ENCODE assay signal across 10 mouse cellular contexts in genomic region chr10:81572975-81573374, GRCm38 (mm10). TPM values are rescaled to one million over a fixed set of nuclear protein-coding genes. Genes with fewer than 3 reads are reported as not detected.
DNase-seq lines count a peak whose midpoint lies in the region; ATAC-seq and TF ChIP-seq lines count a peak whose summit lies in the region.
"Had no signal": no experiment of that assay in that cellular context is flagged by ENCODE, and none has a peak within 500 bp of the region (broad histone marks: within the 10 kb centered on the region; RNA-seq: fewer than 3 reads in every experiment).

No protein-coding gene starts in this region.

- peaks cover 56% of the 10 kb centered on the region for H3K4me1 ChIP-seq in midbrain, embryonic 14.5 days (ENCODE audit: control insufficient read depth, insufficient read depth, low read length)
- peaks cover 9% of the 10 kb centered on the region for H3K4me1 ChIP-seq in midbrain, postnatal 0 days (ENCODE audit: insufficient read depth, low read length)
- peaks cover 34% of the 10 kb centered on the region for H3K4me1 ChIP-seq in kidney, postnatal 0 days (replicated peaks; ENCODE audit: insufficient read depth, low read length)
- peaks cover 47% of the 10 kb centered on the region for H3K4me1 ChIP-seq in stomach, embryonic 14.5 days (ENCODE audit: control insufficient read depth, insufficient read depth, low read length)

- no peak for TF ChIP-seq CTCF in midbrain, postnatal 0 days (IDR thresholded peaks at IDR 0.05)
- TF ChIP-seq CTCF in kidney, postnatal 0 days (IDR thresholded peaks at IDR 0.05; ENCODE audit: low read depth): no peak

- H3K9me3 ChIP-seq in midbrain, embryonic 14.5 days (ENCODE audit: control insufficient read depth, low read length): no peaks in the 10 kb centered on the region
- no peaks in the 10 kb centered on the region for H3K9me3 ChIP-seq in midbrain, postnatal 0 days (ENCODE audit: low read length)
- H3K9me3 ChIP-seq in kidney, postnatal 0 days (replicated peaks; ENCODE audit: low read length): no peaks in the 10 kb centered on the region
- H3K9me3 ChIP-seq in stomach, embryonic 14.5 days (ENCODE audit: control insufficient read depth, low read depth, low read length): no peaks in the 10 kb centered on the region

- WGBS in midbrain, embryonic 14.5 days: 14% methylated on average over 9 of the region's 9 CpGs
- 19% methylated on average over 9 of the region's 9 CpGs for WGBS in midbrain, postnatal 0 days
- 21% methylated on average over 9 of the region's 9 CpGs for WGBS in kidney, postnatal 0 days
- 18% methylated on average over 9 of the region's 9 CpGs for WGBS in stomach, embryonic 14.5 days

- H3K36me3 ChIP-seq in midbrain, embryonic 14.5 days (ENCODE audit: control insufficient read depth, insufficient read depth, low read length): no peaks in the 10 kb centered on the region
- no peaks in the 10 kb centered on the region for H3K36me3 ChIP-seq in midbrain, postnatal 0 days (ENCODE audit: insufficient read depth, low read length)
- H3K36me3 ChIP-seq in kidney, postnatal 0 days (ENCODE audit: insufficient read depth, low read length): no peaks in the 10 kb centered on the region
- no peaks in the 10 kb centered on the region for H3K36me3 ChIP-seq in stomach, embryonic 14.5 days (ENCODE audit: control insufficient read depth, insufficient read depth, low read length)

- H3K9ac ChIP-seq in midbrain, embryonic 14.5 days (replicated peaks; ENCODE audit: low read length): no peak overlapping the region
- no peak overlapping the region for H3K9ac ChIP-seq in midbrain, postnatal 0 days (replicated peaks; ENCODE audit: low read length, poor library complexity, severe bottlenecking)
- no peak overlapping the region for H3K9ac ChIP-seq in kidney, postnatal 0 days (ENCODE audit: low read depth, low read length)
- H3K9ac ChIP-seq in stomach, embryonic 14.5 days (replicated peaks; ENCODE audit: low read depth, low read length): no peak overlapping the region

- ATAC-seq in midbrain, embryonic 14.5 days (ENCODE audit: low FRiP score, low TSS enrichment): no peak
- ATAC-seq in midbrain, postnatal 0 days (ENCODE audit: low FRiP score): no peak
- ATAC-seq in kidney, postnatal 0 days (replicated peaks; ENCODE audit: low FRiP score, low read depth): no peak
- ATAC-seq in stomach, embryonic 14.5 days (ENCODE audit: insufficient number of reproducible peaks, insufficient read depth, low FRiP score, low read depth): no peak
- ATAC-seq in megakaryocyte progenitor cell, adult 5-6 weeks (replicated peaks; ENCODE audit: poor library complexity): no peak
- ATAC-seq: activated CD4-positive, CD25-positive, alpha-beta regulatory T cell, adult 4 months had no signal

- peaks cover 42% of the 10 kb centered on the region for H3K27me3 ChIP-seq in midbrain, embryonic 14.5 days (ENCODE audit: control insufficient read depth, insufficient read depth, low read length)
- H3K27me3 ChIP-seq in midbrain, postnatal 0 days (ENCODE audit: insufficient read depth, low read length): peaks cover 15% of the 10 kb centered on the region
- 0 out of 2 replicates have a peak, but pooled peaks cover 6% of the 10 kb centered on the region for H3K27me3 ChIP-seq in kidney, postnatal 0 days (ENCODE audit: insufficient read depth, low read length)
- H3K27me3 ChIP-seq in stomach, embryonic 14.5 days (ENCODE audit: control insufficient read depth, insufficient read depth, low read length): no peaks in the 10 kb centered on the region

- peak; percentile 60 for DNase-seq in adrenal gland, adult 2 months
- no peak for DNase-seq in adrenal gland, adult 18-20 months (ENCODE audit: low spot score in 2 of 2)
- no peak for DNase-seq in midbrain, embryonic 14.5 days
- DNase-seq in midbrain, postnatal 0 days (ENCODE audit: low spot score): no peak
- peak; percentile 43 for DNase-seq in kidney, postnatal 0 days (ENCODE audit: low spot score)
- DNase-seq in thymus, postnatal 10 days (ENCODE audit: low spot score in 2 of 2): no peak

- no peak overlapping the region for H3K27ac ChIP-seq in midbrain, embryonic 14.5 days (replicated peaks; ENCODE audit: low read depth, low read length)
- H3K27ac ChIP-seq in midbrain, postnatal 0 days (ENCODE audit: low read depth, low read length): no peak overlapping the region
- H3K27ac ChIP-seq in kidney, postnatal 0 days: no peak overlapping the region
- peak overlapping the region; percentile 76; the same call in 1 of the 2 replicates for H3K27ac ChIP-seq in stomach, embryonic 14.5 days (ENCODE audit: low read length)
- H3K27ac ChIP-seq: macrophage had no signal

- H3K4me3 ChIP-seq in midbrain, embryonic 14.5 days (replicated peaks; ENCODE audit: low read depth, low read length): no peak overlapping the region
- no peak overlapping the region for H3K4me3 ChIP-seq in midbrain, postnatal 0 days (ENCODE audit: low read depth, low read length)
- no peak overlapping the region for H3K4me3 ChIP-seq in kidney, postnatal 0 days (replicated peaks; ENCODE audit: low read depth, low read length)
- H3K4me3 ChIP-seq in stomach, embryonic 14.5 days (ENCODE audit: low read depth, low read length): no peak overlapping the region

- H3K4me2 ChIP-seq in midbrain, embryonic 14.5 days (ENCODE audit: low read length): 0 out of 2 replicates have a peak overlapping the region, but pooled peaks have one; percentile 85
- H3K4me2 ChIP-seq in midbrain, postnatal 0 days (ENCODE audit: low read depth, low read length, poor library complexity, severe bottlenecking): no peak overlapping the region
- H3K4me2 ChIP-seq in kidney, postnatal 0 days (ENCODE audit: low read length): no peak overlapping the region
- H3K4me2 ChIP-seq in stomach, embryonic 14.5 days (replicated peaks; ENCODE audit: low read depth, low read length): no peak overlapping the region

RNA-seq across cellular contexts. Expression of gene Tle2, which starts 1.4 kb away (rescaled TPM):
- total RNA-seq in adrenal gland, adult 2 months (2021): 10 to 100 TPM; 50.4 to 51.0 TPM
- polyA plus RNA-seq in adrenal gland, adult 2 months (2012; rRNA removed): 417 and 691 TPM in 2 replicates
- 10 to 100 TPM; 58.2 to 65.6 TPM for total RNA-seq in adrenal gland, adult 18-20 months (2021)
- polyA plus RNA-seq in midbrain, embryonic 14.5 days (2014; fragmentation: Nextera tagmentation; extraction: Ambion mirVana): 20.4 and 25.7 TPM in 2 replicates
- 31.2 and 35.6 TPM in 2 replicates for total RNA-seq in midbrain, postnatal 0 days (2014; rRNA removed)
- 56.8 and 57.3 TPM in 2 replicates for polyA plus RNA-seq in midbrain, postnatal 0 days (2015; fragmentation: Nextera tagmentation; extraction: Ambion mirVana)
- 29.2 and 30.8 TPM in 2 replicates for polyA plus RNA-seq in kidney, postnatal 0 days (2015; fragmentation: Nextera tagmentation; extraction: Ambion mirVana)
- polyA plus RNA-seq in stomach, embryonic 14.5 days (2014; fragmentation: Nextera tagmentation; extraction: Ambion mirVana): 17.7 and 19.1 TPM in 2 replicates
- 0.95 and 1.5 TPM in 2 replicates for total RNA-seq in megakaryocyte progenitor cell, adult 5-6 weeks (2015)
- total RNA-seq in megakaryocyte progenitor cell, adult 5-6 weeks (2017): 0.08 and 3.5 TPM in 2 replicates

RNA-seq across cellular contexts. Expression of gene Aes, which starts 13.7 kb away (rescaled TPM):
- 1,000 to 10,000 TPM; 1,028 to 1,195 TPM for total RNA-seq in adrenal gland, adult 2 months (2021)
- 3,784 and 4,442 TPM in 2 replicates for polyA plus RNA-seq in adrenal gland, adult 2 months (2012; rRNA removed)
- 1,000 to 10,000 TPM in 1 of 2 experiments, 100 to 1,000 TPM in 1; 911 to 1,138 TPM for total RNA-seq in adrenal gland, adult 18-20 months (2021)
- polyA plus RNA-seq in midbrain, embryonic 14.5 days (2014; fragmentation: Nextera tagmentation; extraction: Ambion mirVana): 485 and 707 TPM in 2 replicates
- 539 and 662 TPM in 2 replicates for total RNA-seq in midbrain, postnatal 0 days (2014; rRNA removed)
- polyA plus RNA-seq in midbrain, postnatal 0 days (2015; fragmentation: Nextera tagmentation; extraction: Ambion mirVana): 805 and 854 TPM in 2 replicates
- 566 and 582 TPM in 2 replicates for polyA plus RNA-seq in kidney, postnatal 0 days (2015; fragmentation: Nextera tagmentation; extraction: Ambion mirVana)
- polyA plus RNA-seq in stomach, embryonic 14.5 days (2014; fragmentation: Nextera tagmentation; extraction: Ambion mirVana): 363 and 388 TPM in 2 replicates
- 197 and 225 TPM in 2 replicates for total RNA-seq in megakaryocyte progenitor cell, adult 5-6 weeks (2015)
- total RNA-seq in megakaryocyte progenitor cell, adult 5-6 weeks (2017): 178 and 191 TPM in 2 replicates

RNA-seq across cellular contexts. Expression of gene Tle6, which starts 27.9 kb away (rescaled TPM):
- total RNA-seq in adrenal gland, adult 2 months (2021): 10 to 100 TPM; 24.0 to 59.6 TPM
- 49.5 and 90.8 TPM in 2 replicates for polyA plus RNA-seq in adrenal gland, adult 2 months (2012; rRNA removed)
- total RNA-seq in adrenal gland, adult 18-20 months (2021): 10 to 100 TPM; 21.4 to 37.3 TPM
- 3.2 and 3.5 TPM in 2 replicates for polyA plus RNA-seq in midbrain, embryonic 14.5 days (2014; fragmentation: Nextera tagmentation; extraction: Ambion mirVana)
- total RNA-seq in midbrain, postnatal 0 days (2014; rRNA removed): 8.4 and 13.3 TPM in 2 replicates
- 4.7 and 7.5 TPM in 2 replicates for polyA plus RNA-seq in midbrain, postnatal 0 days (2015; fragmentation: Nextera tagmentation; extraction: Ambion mirVana)
- 7.3 and 9.4 TPM in 2 replicates for polyA plus RNA-seq in kidney, postnatal 0 days (2015; fragmentation: Nextera tagmentation; extraction: Ambion mirVana)
- 14.3 and 18.2 TPM in 2 replicates for polyA plus RNA-seq in stomach, embryonic 14.5 days (2014; fragmentation: Nextera tagmentation; extraction: Ambion mirVana)
- total RNA-seq in megakaryocyte progenitor cell, adult 5-6 weeks (2015): 15.4 and 18.4 TPM in 2 replicates
- 3.5 and 13.3 TPM in 2 replicates for total RNA-seq in megakaryocyte progenitor cell, adult 5-6 weeks (2017)

RNA-seq across cellular contexts. Expression of gene Gna11, which starts 28.0 kb away (rescaled TPM):
- 10 to 100 TPM; 76.6 to 86.0 TPM for total RNA-seq in adrenal gland, adult 2 months (2021)
- 122 and 124 TPM in 2 replicates for polyA plus RNA-seq in adrenal gland, adult 2 months (2012; rRNA removed)
- 10 to 100 TPM; 81.7 to 83.4 TPM for total RNA-seq in adrenal gland, adult 18-20 months (2021)
- polyA plus RNA-seq in midbrain, embryonic 14.5 days (2014; fragmentation: Nextera tagmentation; extraction: Ambion mirVana): 86.7 and 102 TPM in 2 replicates
- total RNA-seq in midbrain, postnatal 0 days (2014; rRNA removed): 108 and 130 TPM in 2 replicates
- polyA plus RNA-seq in midbrain, postnatal 0 days (2015; fragmentation: Nextera tagmentation; extraction: Ambion mirVana): 107 and 108 TPM in 2 replicates
- 69.5 and 72.3 TPM in 2 replicates for polyA plus RNA-seq in kidney, postnatal 0 days (2015; fragmentation: Nextera tagmentation; extraction: Ambion mirVana)
- 86.2 and 89.3 TPM in 2 replicates for polyA plus RNA-seq in stomach, embryonic 14.5 days (2014; fragmentation: Nextera tagmentation; extraction: Ambion mirVana)
- 5.4 and 6.0 TPM in 2 replicates for total RNA-seq in megakaryocyte progenitor cell, adult 5-6 weeks (2015)
- 7.6 and 10.2 TPM in 2 replicates for total RNA-seq in megakaryocyte progenitor cell, adult 5-6 weeks (2017)

RNA-seq across cellular contexts. Expression of gene BC025920, which starts 33.1 kb away (rescaled TPM):
- 1 to 10 TPM; 1.1 to 2.3 TPM for total RNA-seq in adrenal gland, adult 2 months (2021)
- polyA plus RNA-seq in adrenal gland, adult 2 months (2012; rRNA removed): 0.26 and 0.59 TPM in 2 replicates
- 1 to 10 TPM; 1.2 to 1.7 TPM for total RNA-seq in adrenal gland, adult 18-20 months (2021)
- polyA plus RNA-seq in midbrain, embryonic 14.5 days (2014; fragmentation: Nextera tagmentation; extraction: Ambion mirVana): 0.74 and 1.1 TPM in 2 replicates
- 1.2 and 2.6 TPM in 2 replicates for total RNA-seq in midbrain, postnatal 0 days (2014; rRNA removed)
- 0.80 and 1.6 TPM in 2 replicates for polyA plus RNA-seq in midbrain, postnatal 0 days (2015; fragmentation: Nextera tagmentation; extraction: Ambion mirVana)
- polyA plus RNA-seq in kidney, postnatal 0 days (2015; fragmentation: Nextera tagmentation; extraction: Ambion mirVana): 0.33 and 0.37 TPM in 2 replicates
- polyA plus RNA-seq in stomach, embryonic 14.5 days (2014; fragmentation: Nextera tagmentation; extraction: Ambion mirVana): 0.57 and 0.69 TPM in 2 replicates
- total RNA-seq in megakaryocyte progenitor cell, adult 5-6 weeks (2015): 1.2 and 3.1 TPM in 2 replicates
- total RNA-seq in megakaryocyte progenitor cell, adult 5-6 weeks (2017): 1.2 and 2.2 TPM in 2 replicates

Comparison
In these comparisons a context has a peak if more than half of its experiments do, and no peak if none do; other contexts are left out.
1. DNase-seq: peak in adrenal gland, adult 2 months (single experiment) and kidney, postnatal 0 days (single experiment); none in adrenal gland, adult 18-20 months (0 of 2), midbrain, embryonic 14.5 days (single experiment), midbrain, postnatal 0 days (single experiment) and thymus, postnatal 10 days (0 of 2).